Mouse (Mus musculus): ENCODE results near the gene Itpripl1.
"Not testable (repeated sequence)": the region's sequence is repeated elsewhere in the genome, so short reads cannot be mapped to it uniquely, and the experiment has no call there.

Gene Itpripl1

GRCm38 (mm10) chr2:127090151-127090550 lies 53.1 kb downstream of the Itpripl1 start:
- not testable (repeated sequence) for DNase-seq

Data from kidney, adult 11 months (tissue).